Mouse (Mus musculus): ENCODE data around the gene Ncor1.
"Not testable (repeated sequence)": the region's sequence is repeated elsewhere in the genome, so short reads cannot be mapped to it uniquely, and the experiment has no call there.

The Ncor1 gene

DNA sequence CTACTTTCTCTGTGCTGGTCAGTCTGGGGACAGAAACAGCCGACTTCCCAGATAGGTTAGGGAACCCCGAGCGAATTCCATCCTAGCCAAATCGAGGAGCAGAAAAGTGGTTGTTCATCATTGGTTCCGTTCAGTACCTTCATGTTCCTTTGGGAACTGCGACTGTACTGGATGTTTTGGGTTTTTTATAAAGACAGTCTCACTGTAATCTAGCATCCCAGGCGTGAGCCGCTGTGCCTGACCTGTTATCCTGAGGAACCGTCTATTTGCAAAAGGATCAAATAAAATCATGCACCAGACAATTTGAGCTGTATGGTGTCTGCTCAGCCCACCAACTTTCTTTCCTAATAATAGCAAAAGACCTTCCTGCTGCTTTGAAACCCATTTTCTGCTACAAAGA, 439 bp upstream of the Ncor1 start:
- no peak for DNase-seq (ENCODE audit: low read depth, low spot score)

DNA sequence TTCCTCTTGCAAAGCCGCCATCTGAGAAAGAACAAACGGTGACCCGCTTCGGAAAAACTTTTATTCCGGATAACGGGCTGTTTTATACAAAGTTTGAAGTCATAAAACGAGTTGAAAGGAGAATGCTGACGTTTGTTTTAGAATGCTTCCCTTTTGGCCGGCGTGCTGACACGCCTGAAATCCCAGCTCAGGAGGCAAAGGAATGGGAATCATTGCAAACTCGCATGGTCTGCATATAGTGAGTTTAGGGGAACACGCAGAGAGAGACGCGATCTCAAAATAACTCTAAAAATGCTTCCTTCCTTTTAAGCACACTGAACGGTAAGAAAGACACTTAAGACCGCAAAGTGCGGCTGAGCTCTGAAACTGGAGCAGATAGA, 460 bp downstream of the Ncor1 start:
- no peak for DNase-seq (ENCODE audit: low read depth, low spot score)

DNA sequence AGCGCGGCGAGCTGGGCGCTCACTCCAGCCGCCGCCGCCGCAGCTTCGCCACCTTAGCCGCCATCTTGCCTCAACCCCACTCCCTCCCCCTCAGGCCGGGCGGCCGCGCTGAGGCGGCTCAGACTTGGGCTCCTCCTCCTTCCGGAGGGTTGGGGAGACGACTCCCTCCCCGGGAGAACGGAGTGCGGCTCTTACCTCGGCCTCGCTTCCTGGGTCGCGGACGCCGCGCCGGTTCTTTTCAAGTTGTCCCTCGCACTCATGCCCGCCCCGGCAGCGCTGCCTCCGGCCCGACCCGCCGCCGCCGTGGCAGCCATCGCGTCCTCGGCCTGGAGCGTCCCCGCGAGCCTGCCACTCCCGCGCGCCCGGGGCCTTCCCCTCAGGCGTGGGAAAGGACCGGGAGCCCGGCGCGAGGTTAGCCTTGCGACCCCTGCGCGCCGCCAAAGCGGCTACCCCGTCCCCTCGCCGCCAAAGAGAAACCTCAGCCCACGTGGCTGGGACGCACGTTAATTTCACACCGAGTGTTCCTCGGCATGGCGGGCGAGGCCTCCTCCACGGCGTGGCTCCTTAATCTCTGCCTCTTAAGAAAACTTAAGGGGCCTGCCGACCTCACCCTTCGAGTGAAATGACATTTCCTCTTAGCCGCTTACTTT, 975 bp downstream of the Ncor1 start:
- DNase-seq (ENCODE audit: low read depth, low spot score), result peak; percentile 82

DNA sequence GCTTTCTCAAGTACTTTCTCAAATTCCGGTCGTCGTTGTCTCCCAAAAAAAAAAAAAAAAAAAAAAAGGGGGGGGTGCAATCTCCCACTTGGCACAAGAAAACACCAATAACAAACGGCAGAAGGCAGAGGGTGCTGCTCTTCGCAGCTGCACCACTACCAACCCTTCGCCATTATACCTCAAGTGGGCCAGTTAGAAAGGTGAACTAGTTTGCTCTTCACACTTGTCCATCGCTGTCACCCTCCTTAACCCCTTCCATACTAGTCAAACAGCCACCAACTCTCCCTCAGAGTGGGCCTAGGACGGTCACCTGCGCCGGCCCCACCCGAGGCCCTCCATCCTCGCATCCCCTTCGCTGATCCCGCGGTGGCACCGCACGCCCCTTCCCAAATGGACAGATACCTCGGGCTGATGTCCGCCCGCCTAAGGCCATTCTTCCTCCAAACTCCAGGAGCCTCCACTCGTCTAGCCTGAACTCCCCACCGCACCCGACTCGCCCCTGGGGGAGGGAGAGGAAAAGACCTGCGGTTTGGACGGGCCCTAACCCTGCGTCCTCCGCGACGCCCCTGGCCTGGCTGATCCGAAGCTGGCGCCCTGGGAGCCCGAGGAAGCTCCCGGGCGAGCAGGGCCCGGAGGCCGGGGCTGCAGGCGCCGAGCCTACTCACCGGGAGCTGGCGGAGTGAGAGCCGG, 1.7 kb downstream of the Ncor1 start:
- peak; percentile 63 for DNase-seq (ENCODE audit: low read depth, low spot score)

DNA sequence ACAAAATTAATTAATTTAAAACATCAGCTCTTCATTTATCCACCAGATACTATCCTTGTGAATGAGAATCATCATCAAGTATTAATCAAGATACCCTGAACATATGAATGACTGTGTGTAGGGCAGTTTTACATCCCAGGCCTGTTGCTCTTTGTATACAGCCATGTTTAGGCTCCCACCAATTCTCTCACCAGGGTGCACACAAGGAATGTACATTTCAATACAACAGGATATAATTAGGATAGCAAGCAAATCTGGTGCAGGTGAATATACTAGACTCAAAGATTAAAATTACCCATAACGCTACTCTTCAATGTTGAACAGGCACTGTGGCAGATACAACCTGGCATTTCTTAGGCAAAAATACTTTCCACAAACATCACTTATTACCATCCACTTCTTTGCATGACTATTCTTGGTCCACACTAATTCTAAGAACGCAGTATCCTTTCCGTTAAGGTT, 2.3 kb downstream of the Ncor1 start:
- no peak for DNase-seq (ENCODE audit: low read depth, low spot score)

DNA sequence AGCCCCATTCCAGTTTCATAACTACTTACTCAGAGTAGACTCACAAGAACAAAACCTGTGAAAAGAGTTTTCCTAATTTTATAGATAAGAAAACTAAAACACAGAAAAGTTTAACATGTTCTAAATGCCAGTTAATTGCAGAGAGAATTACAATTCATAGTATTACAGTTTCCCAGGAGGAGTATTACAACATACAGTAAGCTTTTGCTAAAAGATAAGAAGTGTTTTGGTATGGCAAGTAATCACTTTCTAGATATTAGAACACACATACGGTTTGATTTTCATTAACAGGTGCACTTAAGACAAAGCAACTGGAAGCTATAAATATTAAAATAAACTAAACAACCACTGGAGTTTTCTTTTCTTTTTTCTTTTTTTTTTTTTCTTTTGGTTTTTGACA, 3.1 kb downstream of the Ncor1 start:
- DNase-seq (ENCODE audit: low read depth, low spot score), result no peak

DNA sequence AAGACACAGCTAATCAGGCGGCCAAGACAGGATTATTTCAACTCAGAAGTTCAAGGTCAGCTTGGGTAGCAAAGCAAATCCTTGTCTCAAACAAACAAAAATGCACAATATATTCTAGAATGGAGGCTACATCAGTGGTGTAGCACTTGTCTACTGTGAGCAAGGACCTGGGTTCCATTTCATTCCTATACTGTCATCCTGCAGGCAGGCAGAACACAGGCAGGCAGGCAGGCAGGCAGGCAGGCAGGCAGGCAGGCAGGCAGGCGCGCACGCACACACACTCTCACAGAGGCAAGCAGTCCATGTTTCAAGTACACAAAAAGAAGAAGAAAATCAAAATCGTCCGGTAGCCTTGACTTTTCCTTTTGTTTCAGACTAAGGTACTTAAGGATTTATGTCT, 9.4 kb downstream of the Ncor1 start:
- DNase-seq (ENCODE audit: low read depth, low spot score), result no peak

DNA sequence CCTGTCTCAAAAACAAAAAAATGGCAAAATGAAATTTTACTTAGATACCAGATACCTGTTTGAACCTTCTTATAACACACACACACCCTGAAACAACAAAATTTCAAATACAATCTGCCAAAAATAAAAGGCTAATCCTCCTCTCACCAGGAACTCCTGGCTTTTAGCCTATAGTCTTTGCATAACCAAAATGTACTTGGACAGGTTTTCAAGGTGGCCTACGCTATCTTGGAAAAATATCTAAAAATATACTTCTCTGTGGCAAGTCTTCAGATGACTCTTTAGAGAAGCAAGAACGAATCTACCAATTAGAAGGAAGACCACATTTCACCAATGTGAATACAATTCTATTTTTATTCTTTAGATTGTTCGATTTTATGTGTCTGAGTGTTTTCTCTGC, 12.5 kb downstream of the Ncor1 start:
- DNase-seq (ENCODE audit: low read depth, low spot score), result no peak

DNA sequence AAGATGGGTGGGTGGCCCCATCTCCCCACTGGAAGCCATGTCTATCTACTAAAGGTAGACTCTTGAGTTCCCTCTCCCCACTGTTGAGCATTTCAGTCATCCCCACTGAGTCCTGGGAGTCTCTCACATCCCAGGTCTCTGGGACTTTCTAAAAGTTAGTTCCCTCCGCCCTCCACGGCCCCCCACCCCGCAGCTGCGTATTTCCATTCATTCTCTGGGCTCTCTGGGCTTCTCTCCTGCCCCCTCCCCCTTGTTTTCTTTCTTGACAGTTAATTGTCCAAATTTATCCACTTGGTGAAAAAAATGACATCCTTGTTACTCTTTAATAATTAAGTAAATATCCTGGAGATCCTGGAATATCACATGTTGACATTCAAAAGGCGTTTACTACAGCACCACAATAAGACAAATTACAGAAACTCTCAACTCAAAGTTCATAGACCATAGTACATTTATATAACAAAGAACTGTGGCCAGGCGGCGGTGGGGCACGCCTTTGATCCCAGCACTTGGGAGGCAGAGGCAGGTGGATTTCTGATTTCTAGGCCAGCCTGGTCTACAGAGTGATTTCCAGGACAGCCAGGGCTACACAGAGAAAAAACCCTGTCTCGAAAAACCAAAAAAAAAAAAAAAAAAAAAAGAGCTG, 17.5 kb downstream of the Ncor1 start:
- no peak for DNase-seq (ENCODE audit: low read depth, low spot score)

DNA sequence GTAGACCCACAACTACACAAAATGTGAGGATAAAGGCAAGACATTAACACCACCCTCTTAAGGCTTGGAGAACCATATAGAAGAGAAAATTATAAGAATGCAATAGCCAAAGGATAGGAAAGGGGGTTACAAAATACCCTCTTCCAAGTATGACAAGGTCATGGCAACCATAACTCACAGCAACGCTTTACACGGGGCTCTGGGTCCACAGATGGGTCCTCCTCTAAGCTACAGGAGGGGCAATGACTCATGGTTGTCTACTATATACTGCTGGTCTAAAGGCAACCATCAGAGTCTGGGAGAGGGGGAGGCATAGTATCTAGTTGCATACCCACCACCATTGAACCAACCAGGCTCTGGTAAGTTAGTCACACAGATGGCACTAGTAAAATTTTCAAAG, 26.1 kb downstream of the Ncor1 start:
- no peak for DNase-seq (ENCODE audit: low read depth, low spot score)

DNA sequence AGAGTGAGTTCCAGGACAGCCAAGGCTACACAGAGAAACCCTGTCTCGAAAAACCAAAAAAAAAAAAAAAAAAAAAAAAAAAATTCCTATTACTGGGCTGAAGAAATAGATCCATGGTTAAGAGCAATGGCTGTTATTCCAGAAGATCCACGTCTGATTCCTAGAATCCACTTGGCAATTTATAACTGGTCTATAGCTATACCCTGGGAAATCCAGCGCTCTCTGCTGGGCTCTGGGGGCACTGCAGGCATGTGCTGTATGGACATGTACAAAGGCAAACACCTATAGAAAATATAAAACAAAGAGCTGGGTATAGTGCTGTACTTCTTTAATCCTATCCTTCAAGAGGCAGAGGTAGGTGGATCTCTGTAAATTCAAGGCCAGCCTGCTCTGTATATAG, 31.2 kb downstream of the Ncor1 start:
- peak; percentile 35 for DNase-seq (ENCODE audit: low read depth, low spot score)

DNA sequence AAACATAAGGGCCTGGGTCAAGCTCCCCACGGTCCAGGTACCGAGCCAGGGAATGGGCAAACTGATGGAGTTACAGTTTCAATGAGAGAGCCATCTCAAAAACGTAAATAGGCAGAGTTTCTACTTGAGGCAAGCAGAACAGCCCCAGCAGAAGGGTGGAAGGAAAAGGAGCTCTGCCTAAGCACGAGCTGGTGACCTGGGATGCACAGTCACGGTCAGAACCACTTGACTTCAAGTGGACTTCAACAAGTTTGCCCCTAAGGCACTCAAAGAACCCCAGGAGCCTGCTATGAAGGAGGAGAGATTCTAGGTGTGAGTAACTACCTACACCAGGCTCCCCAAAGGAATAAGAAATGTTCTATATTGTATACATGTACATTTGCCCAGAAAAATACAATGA, 32.1 kb downstream of the Ncor1 start:
- DNase-seq (ENCODE audit: low read depth, low spot score), result no peak

DNA sequence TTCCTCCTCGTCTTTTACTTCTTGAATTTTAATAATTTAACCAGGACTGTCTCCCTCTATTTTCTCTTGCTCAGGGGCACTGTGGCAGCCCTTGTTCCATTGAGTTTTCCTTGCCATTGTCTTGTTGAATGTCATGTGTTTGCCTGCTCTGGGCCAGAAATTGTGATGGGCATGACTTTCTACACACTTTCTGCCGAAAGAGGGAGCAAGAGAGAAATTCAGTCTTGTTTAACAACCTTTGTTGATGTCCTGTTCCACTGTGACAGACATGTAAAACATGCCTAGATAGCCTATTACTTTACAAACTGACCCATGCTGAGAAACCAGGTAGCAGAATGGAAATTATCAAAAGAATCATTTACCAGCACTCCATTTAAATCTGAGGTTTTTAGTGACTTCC, 33.8 kb downstream of the Ncor1 start:
- no peak for DNase-seq (ENCODE audit: low read depth, low spot score)

DNA sequence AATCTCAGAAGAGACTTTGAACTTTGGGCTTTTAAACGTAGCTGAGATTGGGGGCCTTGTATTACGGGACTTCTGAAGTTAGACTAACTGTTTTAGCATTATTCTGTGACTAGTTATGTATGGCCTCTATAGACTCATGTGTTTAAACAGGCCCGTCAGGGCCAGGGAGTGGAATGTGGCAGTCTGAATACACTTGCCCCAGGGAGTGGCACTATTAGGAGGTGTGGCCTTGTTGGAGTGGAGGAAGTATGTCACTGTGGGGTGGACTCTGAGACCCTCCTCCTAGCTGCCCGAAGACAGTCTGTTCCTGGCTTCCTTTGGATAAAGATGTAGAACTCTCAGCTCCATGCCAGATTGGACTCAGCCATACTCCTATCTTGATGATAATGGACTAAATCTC, 43.3 kb downstream of the Ncor1 start:
- no peak for DNase-seq (ENCODE audit: low read depth, low spot score)

DNA sequence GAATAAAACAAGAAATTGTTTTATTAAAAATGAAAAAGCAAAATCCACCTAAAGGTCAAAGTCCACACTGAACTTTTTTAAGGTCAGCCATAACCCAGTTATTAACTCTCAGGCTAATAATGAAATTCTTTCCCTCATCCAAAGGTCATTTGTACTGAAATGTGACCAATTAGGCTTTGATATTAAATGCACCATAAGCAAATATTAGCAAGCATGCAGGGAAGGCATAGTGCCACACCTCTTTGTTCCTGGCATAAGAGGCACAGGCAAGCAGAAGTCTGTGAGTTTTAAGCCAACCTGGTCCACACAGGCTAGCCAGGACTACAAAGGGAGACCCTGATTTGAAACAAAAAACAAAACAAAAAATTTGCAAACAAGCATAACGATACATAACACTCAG, 48.7 kb downstream of the Ncor1 start:
- DNase-seq (ENCODE audit: low read depth, low spot score), result no peak

DNA sequence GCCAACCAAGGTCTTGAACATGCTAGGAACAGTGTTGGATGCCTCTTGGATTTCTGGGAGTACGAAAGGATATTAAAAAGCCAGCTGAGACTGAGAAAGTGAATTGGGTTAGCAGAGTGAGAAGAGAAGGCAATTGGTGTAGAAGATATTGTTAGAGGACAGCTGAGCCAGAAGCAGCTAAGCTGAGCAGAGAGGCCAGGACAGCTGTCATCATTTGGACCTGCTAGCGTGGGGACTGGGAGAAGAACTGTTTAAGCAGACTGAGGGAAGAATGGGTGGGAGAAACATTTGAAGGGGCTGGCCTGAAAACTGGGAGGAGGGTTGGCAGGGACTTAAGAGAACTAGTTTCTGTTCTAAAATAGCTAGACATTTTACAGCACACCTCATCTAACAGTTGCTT, 49.5 kb downstream of the Ncor1 start:
- no peak for DNase-seq (ENCODE audit: low read depth, low spot score)

DNA sequence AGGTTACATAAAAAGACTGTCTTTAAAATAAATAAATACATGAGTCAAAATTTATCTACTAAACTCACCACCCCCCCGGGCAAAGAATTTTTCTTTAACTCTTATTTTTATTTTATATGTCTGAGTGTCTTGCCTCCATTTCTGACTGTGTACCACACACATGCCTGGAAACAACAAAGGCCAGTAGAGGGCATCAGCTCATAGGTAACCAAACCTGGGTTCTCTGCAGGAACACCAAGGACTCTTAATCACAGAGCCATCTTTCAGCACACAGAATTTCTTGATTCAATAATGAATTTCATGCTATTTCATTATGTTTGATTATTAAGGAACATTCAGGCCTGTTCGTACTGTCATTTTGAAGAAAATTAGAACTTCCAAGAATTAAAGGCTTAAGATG, 61.9 kb downstream of the Ncor1 start:
- DNase-seq (ENCODE audit: low read depth, low spot score), result peak; percentile 48

DNA sequence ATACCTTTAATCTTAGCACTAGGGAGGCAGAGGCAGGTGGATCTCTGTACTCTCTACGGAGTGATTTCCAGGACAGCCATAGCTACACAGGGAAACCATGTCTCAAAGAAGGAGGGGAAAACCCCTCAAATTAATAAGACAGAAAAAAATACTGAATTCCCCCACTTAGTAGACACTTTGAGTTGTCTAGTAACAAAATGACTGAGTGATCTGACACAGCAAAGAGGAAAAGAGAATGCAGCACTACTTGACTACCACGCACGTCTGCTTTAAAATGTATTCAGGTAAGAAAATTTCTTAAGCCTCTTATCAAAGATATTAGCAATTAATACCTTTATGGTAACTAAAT, 70.0 kb downstream of the Ncor1 start:
- no peak for DNase-seq (ENCODE audit: low read depth, low spot score)

DNA sequence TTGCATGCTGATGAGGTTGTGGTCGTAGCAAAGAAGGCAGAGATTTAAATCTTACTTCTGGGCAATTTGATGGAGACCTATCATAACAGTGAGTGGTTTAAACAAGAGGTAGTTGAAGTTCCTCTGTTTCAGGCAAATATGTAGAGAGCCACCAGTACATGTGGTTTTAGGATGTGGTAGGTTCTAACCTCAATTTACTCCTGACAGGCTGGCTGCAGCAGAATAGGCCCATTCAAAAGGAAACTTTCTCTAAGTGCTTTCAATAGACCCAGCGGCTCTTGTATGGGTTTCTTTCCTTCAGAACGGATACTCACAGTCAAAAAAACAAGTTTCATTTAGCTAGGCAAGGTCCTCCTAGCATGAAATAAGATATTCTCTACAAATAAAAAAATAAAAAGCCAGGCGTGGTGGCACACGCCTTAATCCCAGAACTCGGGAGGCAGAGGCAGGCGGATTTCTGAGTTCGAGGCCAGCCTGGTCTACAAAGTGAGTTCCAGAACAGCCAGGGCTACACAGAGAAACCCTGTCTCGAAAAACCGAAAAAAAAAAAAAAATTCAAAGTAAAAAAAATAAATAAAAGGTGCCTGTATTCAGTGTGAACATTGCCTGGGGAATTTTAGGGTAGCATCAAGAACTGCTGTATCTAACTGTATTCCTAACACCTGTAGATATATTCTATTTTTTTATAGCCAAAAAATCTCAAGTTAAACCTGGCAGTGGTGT, 70.6 kb downstream of the Ncor1 start:
- no peak for DNase-seq (ENCODE audit: low read depth, low spot score)

DNA sequence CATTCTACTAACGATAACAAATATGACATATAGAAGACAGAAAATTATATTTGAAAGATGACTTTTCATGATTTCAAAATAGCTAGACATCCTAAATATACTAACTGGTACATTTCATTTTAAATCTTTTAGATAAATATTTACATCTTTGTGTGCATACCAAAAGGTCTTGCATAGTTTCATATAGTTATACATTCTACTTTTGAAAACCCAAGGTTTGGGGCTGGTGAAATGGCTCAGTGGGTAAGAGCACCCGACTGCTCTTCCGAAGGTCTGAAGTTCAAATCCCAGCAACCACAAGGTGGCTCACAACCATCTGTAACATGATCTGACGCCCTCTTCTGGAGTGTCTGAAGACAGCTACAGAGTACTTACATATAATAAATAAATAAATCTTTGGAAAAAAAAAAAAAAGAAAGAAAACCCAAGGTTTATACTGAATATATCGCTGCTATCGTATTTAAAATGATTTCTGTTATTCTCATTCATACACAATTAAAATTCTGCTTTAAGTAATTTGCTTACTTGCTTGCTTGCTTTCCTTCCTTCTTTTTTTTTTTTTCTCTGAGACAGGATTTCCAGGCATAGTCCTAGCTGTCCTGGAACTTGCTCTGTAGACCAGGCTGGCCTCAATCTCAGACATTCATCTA, 81.0 kb downstream of the Ncor1 start:
- not testable (repeated sequence) for DNase-seq (ENCODE audit: low read depth, low spot score)

DNA sequence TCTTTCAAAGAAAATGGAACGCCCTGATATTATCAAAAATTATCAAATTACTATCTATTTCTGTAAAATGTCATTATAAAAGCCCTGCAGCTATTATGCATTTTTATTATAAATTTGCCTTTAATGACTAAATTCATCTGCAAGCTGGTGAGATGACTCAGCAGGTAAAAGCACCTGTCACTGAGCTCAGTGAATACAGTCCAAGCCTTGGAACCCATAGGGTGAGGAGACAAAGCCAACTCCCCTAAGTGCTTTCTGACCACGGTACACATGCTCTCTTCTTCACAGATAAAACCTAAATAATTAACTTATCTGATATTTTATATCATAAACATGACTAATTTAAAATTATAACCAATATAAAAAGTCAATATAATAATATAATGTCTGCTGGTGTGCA, 86.6 kb downstream of the Ncor1 start:
- no peak for DNase-seq (ENCODE audit: low read depth, low spot score)

DNA sequence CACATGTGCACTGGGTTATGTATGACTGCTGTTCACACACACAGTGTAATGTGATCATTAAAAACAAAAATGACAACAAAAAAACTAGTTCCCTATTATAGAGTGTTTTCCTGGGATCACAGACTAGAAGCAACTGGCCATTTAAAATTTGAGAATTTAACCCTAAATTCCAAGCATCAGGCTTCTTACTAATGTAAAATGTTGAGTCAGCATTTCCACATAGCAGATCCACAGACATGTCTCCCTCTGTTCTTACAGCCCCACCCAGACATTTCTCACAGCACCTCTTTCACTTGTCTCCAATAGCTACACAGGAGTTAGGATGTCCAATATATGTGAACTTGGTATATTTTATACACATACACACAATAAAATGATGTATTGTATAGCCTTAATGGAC, 88.4 kb downstream of the Ncor1 start:
- no peak for DNase-seq (ENCODE audit: low read depth, low spot score)
